ENCODE assay signal across 12 mouse cellular contexts in the genomic region with DNA sequence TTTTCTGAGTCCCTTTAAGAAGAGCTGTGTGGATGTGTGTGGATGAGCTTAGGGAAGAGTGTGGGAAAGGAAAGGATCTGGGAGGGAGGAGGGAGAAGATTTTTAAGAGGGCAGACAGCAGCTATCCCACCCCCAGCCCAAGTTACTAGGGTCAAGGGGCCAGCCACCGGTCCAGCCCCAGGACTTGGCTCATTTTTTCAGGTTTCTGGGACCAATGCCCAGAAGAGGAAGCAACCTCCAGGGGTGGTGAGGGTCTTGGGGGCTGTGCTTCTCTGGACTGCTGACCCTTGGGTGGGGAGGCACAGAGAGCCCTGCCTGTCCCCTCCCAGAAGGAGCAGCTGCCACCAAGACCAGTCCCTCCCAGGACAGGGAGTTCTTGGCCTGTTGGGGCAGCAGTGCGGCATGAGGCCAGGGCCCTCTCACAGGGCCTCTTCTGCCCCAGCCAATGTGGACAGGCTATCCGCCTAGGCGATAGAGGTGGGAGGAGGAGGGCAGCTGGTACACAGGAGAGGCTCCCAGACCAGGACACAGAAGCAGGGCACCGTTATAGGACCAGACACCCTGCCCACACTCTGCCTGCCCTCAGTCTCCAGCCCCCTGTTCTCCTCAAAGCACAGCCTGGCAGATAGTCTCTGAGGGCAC. TPM values are rescaled to one million over a fixed set of nuclear protein-coding genes. Genes with fewer than 3 reads are reported as not detected.
A peak's percentile ranks its signal among the peaks of the same experiment; 100 is the strongest.
DNase-seq lines count a peak whose midpoint lies in the region; ATAC-seq and TF ChIP-seq lines count a peak whose summit lies in the region.
"Had no signal": no experiment of that assay in that cellular context is flagged by ENCODE, and none has a peak within 500 bp of the region (broad histone marks: within the 10 kb centered on the region; RNA-seq: fewer than 3 reads in every experiment).

No protein-coding gene starts in this region.

- H3K27ac ChIP-seq in cerebellum, adult 2 months (ENCODE audit: insufficient read depth, low read length) = no peak overlapping the region
- no peak overlapping the region for H3K27ac ChIP-seq in hindbrain, embryonic 14.5 days
- H3K27ac ChIP-seq in liver, embryonic 11.5 days (ENCODE audit: low read depth, low read length) = no peak overlapping the region

- H3K9ac ChIP-seq in hindbrain, embryonic 14.5 days = no peak overlapping the region
- no peak overlapping the region for H3K9ac ChIP-seq in liver, embryonic 11.5 days (ENCODE audit: low read depth, low read length)

- no peak for TF ChIP-seq POLR2A in cerebellum, adult 2 months (IDR thresholded peaks at IDR 0.05; ENCODE audit: borderline replicate concordance, insufficient read depth, low read length)

- no peaks in the 10 kb centered on the region for H3K9me3 ChIP-seq in hindbrain, embryonic 14.5 days (ENCODE audit: control insufficient read depth, low read length)
- H3K9me3 ChIP-seq in liver, embryonic 11.5 days (ENCODE audit: control insufficient read depth, low read length) = no peaks in the 10 kb centered on the region

- intact Hi-C loops in left cerebral cortex, postnatal 25 days (cut with DNase I) = no loop called here

- TF ChIP-seq CTCF in cerebellum, adult 2 months (IDR thresholded peaks at IDR 0.05; ENCODE audit: borderline replicate concordance, insufficient read depth, low read depth, low read length) = 0 out of 2 replicates have a peak, but pooled peaks have one; percentile 6

- H3K36me3 ChIP-seq in hindbrain, embryonic 14.5 days (replicated peaks; ENCODE audit: control insufficient read depth, insufficient read depth) = no peaks in the 10 kb centered on the region
- no peaks in the 10 kb centered on the region for H3K36me3 ChIP-seq in liver, embryonic 11.5 days (ENCODE audit: control insufficient read depth, insufficient read depth, low read length)

- ATAC-seq in hindbrain, embryonic 14.5 days (ENCODE audit: low FRiP score) = 0 out of 2 replicates have a peak, but pooled peaks have one; percentile 14
- no peak for ATAC-seq in liver, embryonic 11.5 days (replicated peaks; ENCODE audit: low FRiP score)

- H3K4me2 ChIP-seq in hindbrain, embryonic 14.5 days (replicated peaks) = no peak overlapping the region
- H3K4me2 ChIP-seq in liver, embryonic 11.5 days = no peak overlapping the region

- WGBS in cerebellum, adult 2 months = 11% methylated on average over 5 of the region's 5 CpGs
- 51% methylated on average over 5 of the region's 5 CpGs for WGBS in hindbrain, embryonic 14.5 days
- 48% methylated on average over 5 of the region's 5 CpGs for WGBS in liver, embryonic 11.5 days

- H3K4me1 ChIP-seq in cerebellum, adult 2 months (ENCODE audit: control insufficient read depth, insufficient read depth, low read length) = no peaks in the 10 kb centered on the region; the same call in 1 of the 2 replicates
- no peaks in the 10 kb centered on the region for H3K4me1 ChIP-seq in hindbrain, embryonic 14.5 days (replicated peaks; ENCODE audit: control insufficient read depth, insufficient read depth, low read length)
- H3K4me1 ChIP-seq in liver, embryonic 11.5 days (replicated peaks; ENCODE audit: control insufficient read depth, insufficient read depth, low read length) = no peaks in the 10 kb centered on the region

- H3K4me3 ChIP-seq in cerebellum, adult 2 months (replicated peaks; ENCODE audit: insufficient read depth, low read depth, low read length) = no peak overlapping the region
- no peak overlapping the region for H3K4me3 ChIP-seq in hindbrain, embryonic 14.5 days (replicated peaks; ENCODE audit: low read length)
- no peak overlapping the region for H3K4me3 ChIP-seq in liver, embryonic 11.5 days (ENCODE audit: low read depth, low read length)

- H3K27me3 ChIP-seq in cerebellum, adult 2 months (ENCODE audit: control insufficient read depth, insufficient read depth, low read length) = no peaks in the 10 kb centered on the region
- no peaks in the 10 kb centered on the region; the same call in 1 of the 2 replicates for H3K27me3 ChIP-seq in hindbrain, embryonic 14.5 days (ENCODE audit: control insufficient read depth, insufficient read depth, low read length)
- H3K27me3 ChIP-seq in liver, embryonic 11.5 days (replicated peaks; ENCODE audit: control insufficient read depth, insufficient read depth, low read length) = no peaks in the 10 kb centered on the region

- peak; percentile 33 to 38 for DNase-seq in cerebellum, adult 18-20 months
- DNase-seq in cerebellum, adult 9-10 months = no peak
- DNase-seq in cerebellum, adult 2 months = peak; percentile 35 to 45
- peak; percentile 59 for DNase-seq in gastrocnemius, postnatal 10 days
- no peak for DNase-seq in hindbrain, embryonic 14.5 days (ENCODE audit: low spot score)
- DNase-seq in right cerebral cortex, adult 18-20 months = no peak
- no peak for DNase-seq in left cerebral cortex, postnatal 25 days (ENCODE audit: low spot score in 2 of 2)
- DNase-seq in liver, embryonic 11.5 days (ENCODE audit: low spot score) = no peak
- DNase-seq: kidney, adult 18-20 months had no signal

RNA-seq across cellular contexts. Expression of gene Alx4, which starts 22.9 kb away (rescaled TPM):
- 0.46 and 0.79 TPM in 2 replicates for polyA plus RNA-seq in cerebellum, adult 2 months (2012; rRNA removed)
- total RNA-seq in gastrocnemius, postnatal 10 days (2021) = under 1 TPM; 0.78 to 0.81 TPM
- 0.46 and 0.53 TPM in 2 replicates for polyA plus RNA-seq in hindbrain, embryonic 14.5 days (2014; fragmentation: Nextera tagmentation; extraction: Ambion mirVana)
- 1 to 10 TPM; 1.1 to 1.4 TPM for total RNA-seq in left cerebral cortex, postnatal 25 days (2021)
- 0.97 and 1.7 TPM in 2 replicates for polyA plus RNA-seq in liver, embryonic 11.5 days (2014; fragmentation: Nextera tagmentation; extraction: Ambion mirVana)

RNA-seq across cellular contexts. Expression of gene Gm10803, which starts 59.0 kb away (rescaled TPM):
- polyA plus RNA-seq in cerebellum, adult 2 months (2012; rRNA removed) = not detected in 2 replicates
- not detected for total RNA-seq in gastrocnemius, postnatal 10 days (2021)
- not detected in 2 replicates for polyA plus RNA-seq in hindbrain, embryonic 14.5 days (2014; fragmentation: Nextera tagmentation; extraction: Ambion mirVana)
- not detected for total RNA-seq in left cerebral cortex, postnatal 25 days (2021)
- not detected in 2 replicates for polyA plus RNA-seq in liver, embryonic 11.5 days (2014; fragmentation: Nextera tagmentation; extraction: Ambion mirVana)
- polyA plus RNA-seq: liver, embryonic 16.5 days; neural tube, embryonic 14.5 days; stomach, embryonic 16.5 days had no signal

Comparison
In these comparisons a context has a peak if more than half of its experiments do, and no peak if none do; other contexts are left out.
1. DNase-seq: peak in cerebellum, adult 18-20 months (2 of 2), cerebellum, adult 2 months (2 of 2) and gastrocnemius, postnatal 10 days (single experiment); none in cerebellum, adult 9-10 months (single experiment), hindbrain, embryonic 14.5 days (single experiment), right cerebral cortex, adult 18-20 months (single experiment), left cerebral cortex, postnatal 25 days (0 of 2) and liver, embryonic 11.5 days (single experiment).